Mouse (Mus musculus): ENCODE results near the gene Crybg2. TPM values are rescaled to one million over a fixed set of nuclear protein-coding genes. Genes with fewer than 3 reads are reported as not detected.

Gene Crybg2
- total and polyA plus RNA-seq, 2 experiments from 2014 or later: 0.08 TPM; not detected in 1

DNA sequence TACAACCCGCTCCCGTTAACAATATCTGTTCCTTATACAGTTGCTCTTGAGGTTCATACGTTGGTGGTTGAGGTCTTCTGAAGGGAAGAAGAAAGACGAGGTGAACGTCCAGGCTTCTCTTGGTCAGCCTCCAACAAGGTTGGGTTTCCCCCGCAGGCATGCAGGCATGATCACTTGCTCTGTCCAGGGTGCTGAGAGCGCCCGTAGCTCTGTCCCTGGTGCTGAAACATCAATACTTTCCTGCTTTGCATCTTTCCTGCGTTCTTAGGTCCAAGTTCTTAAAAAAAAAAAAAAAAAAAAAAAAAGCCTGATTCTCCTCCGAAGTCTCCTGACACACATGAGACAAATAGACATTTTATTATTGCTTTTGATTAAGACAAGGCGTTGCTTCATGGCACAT, 40.0 kb upstream of the Crybg2 start:
- Histone ChIP-seq H3K9ac (replicated peaks; ENCODE audit: low read depth, low read length) (no peak overlapping the region), H3K4me2 (ENCODE audit: low read depth, low read length) (no peak overlapping the region), H3K36me3 (replicated peaks; ENCODE audit: control insufficient read depth, insufficient read depth, low read length) (no peaks in the 10 kb centered on the region), H3K4me1 (ENCODE audit: control insufficient read depth, insufficient read depth) (no peaks in the 10 kb centered on the region), H3K27me3 (ENCODE audit: control insufficient read depth, insufficient read depth, low read length) (peaks cover 57% of the 10 kb centered on the region), H3K4me3 (ENCODE audit: low read depth, low read length) (no peak overlapping the region), H3K27ac (ENCODE audit: low read depth) (no peak overlapping the region), H3K9me3 (replicated peaks; ENCODE audit: control insufficient read depth, low read length) (no peaks in the 10 kb centered on the region)
- ATAC-seq (ENCODE audit: insufficient read depth, low read depth) (no peak), DNase-seq (ENCODE audit: low spot score) (peak; percentile 32)
- TF ChIP-seq EP300 (IDR thresholded peaks at IDR 0.05; ENCODE audit: low read depth) (no peak), CTCF (IDR thresholded peaks at IDR 0.05; ENCODE audit: low read depth) (no peak)
- WGBS: 3% methylated on average over 11 of the region's 11 CpGs

DNA sequence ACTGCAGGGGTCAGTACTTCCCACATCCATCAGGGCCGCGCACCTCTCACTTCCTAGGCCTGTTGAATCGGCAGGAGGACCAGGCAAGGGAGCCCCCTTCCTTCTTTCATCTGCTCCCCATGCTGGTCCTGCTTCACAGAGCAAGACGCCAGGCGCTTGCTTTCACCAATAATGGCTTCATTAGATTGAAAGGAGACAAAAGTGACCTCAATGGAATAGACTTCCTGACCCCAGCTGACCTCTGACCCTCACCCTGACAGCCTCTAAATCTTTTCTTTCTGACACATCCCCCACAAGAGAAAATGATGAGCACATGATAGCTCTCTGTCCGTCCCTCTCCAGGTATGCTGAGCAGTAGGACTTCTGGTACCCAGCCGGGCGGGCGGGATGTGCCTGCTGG, 34.8 kb upstream of the Crybg2 start:
- Histone ChIP-seq H3K4me3 (ENCODE audit: low read depth, low read length) (no peak overlapping the region), H3K36me3 (replicated peaks; ENCODE audit: control insufficient read depth, insufficient read depth, low read length) (no peaks in the 10 kb centered on the region), H3K27ac (ENCODE audit: low read depth) (no peak overlapping the region), H3K4me2 (ENCODE audit: low read depth, low read length) (no peak overlapping the region), H3K9ac (replicated peaks; ENCODE audit: low read depth, low read length) (no peak overlapping the region), H3K4me1 (ENCODE audit: control insufficient read depth, insufficient read depth) (no peaks in the 10 kb centered on the region), H3K9me3 (replicated peaks; ENCODE audit: control insufficient read depth, low read length) (no peaks in the 10 kb centered on the region), H3K27me3 (ENCODE audit: control insufficient read depth, insufficient read depth, low read length) (0 out of 2 replicates have a peak, but pooled peaks cover 6% of the 10 kb centered on the region)
- TF ChIP-seq CTCF (IDR thresholded peaks at IDR 0.05; ENCODE audit: low read depth) (no peak), EP300 (IDR thresholded peaks at IDR 0.05; ENCODE audit: low read depth) (no peak)
- 69% methylated on average over 9 of the region's 9 CpGs for WGBS
- DNase-seq (ENCODE audit: low spot score): no peak
- ATAC-seq (ENCODE audit: insufficient read depth, low read depth): no peak

DNA sequence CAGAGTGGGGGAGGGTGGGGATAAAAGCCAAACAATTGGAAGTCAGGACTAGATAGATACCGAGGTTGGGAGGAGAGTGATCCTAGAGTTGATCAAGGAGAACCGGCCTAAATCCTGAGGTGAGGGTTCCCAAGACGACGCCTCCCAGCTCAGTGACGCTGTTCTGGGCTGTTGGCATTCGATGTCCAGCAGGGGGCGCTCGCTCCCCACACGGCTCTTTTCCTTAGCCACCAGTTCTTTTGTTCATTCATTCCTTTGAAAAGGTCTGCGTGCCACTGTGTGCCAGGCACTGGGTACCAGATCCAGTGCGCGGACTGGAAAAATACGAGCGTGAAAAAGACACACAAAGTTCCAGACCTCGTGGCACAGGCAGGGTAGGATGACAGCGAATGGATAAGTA, 24.7 kb upstream of the Crybg2 start:
- DNase-seq (ENCODE audit: low spot score): peak; percentile 61
- H3K4me2 ChIP-seq (ENCODE audit: low read depth, low read length): no peak overlapping the region
- 4% methylated on average over 16 of the region's 16 CpGs for WGBS

DNA sequence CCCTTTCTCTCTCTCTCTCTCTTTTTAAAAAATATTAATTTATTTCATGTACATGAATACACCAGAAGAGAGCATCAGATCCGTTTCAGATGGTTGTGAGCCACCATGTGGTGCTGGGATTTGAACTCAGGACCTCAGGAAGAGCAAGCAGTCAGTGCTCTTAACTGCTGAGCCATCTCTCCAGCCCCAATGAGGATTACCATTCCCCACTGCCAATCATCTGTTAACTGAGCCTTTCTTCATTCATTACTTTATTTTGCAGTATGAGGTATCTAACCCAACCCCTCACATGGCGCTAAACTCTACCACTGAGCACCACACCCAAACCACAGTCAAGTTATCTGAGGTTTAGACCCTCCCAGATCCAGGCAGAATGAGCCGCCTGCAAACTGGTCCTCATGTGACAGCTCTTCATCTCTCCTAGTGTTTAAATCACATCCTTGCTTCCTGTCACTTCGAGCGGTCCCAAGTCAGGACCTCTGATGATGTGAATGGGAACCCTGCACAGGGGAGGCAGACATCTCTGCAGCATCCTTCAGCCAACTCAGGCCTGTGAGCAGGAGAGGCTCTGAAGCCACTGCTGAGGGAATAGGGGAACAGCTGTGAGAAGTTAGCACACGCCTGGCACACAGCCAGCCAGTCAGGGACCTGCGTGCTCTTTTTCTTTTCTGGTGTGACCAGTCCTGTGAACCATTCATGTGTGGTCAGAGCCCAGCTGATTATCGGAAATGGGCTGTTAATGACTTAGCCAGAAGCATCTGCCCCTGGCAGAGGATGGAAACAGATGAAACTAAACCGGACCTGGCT, 19.1 kb upstream of the Crybg2 start:
- DNase-seq (ENCODE audit: low spot score) (peak; percentile 14), ATAC-seq (ENCODE audit: insufficient read depth, low read depth) (no peak; the same call in 1 of the 2 replicates)
- Histone ChIP-seq H3K9ac (replicated peaks; ENCODE audit: low read depth, low read length) (no peak overlapping the region), H3K27ac (ENCODE audit: low read depth) (no peak overlapping the region), H3K9me3 (replicated peaks; ENCODE audit: control insufficient read depth, low read length) (no peaks in the 10 kb centered on the region), H3K36me3 (replicated peaks; ENCODE audit: control insufficient read depth, insufficient read depth, low read length) (no peaks in the 10 kb centered on the region), H3K4me1 (ENCODE audit: control insufficient read depth, insufficient read depth) (no peaks in the 10 kb centered on the region), H3K4me3 (ENCODE audit: low read depth, low read length) (no peak overlapping the region), H3K4me2 (ENCODE audit: low read depth, low read length) (no peak overlapping the region), H3K27me3 (ENCODE audit: control insufficient read depth, insufficient read depth, low read length) (no peaks in the 10 kb centered on the region)
- TF ChIP-seq EP300 (IDR thresholded peaks at IDR 0.05; ENCODE audit: low read depth): no peak
- TF ChIP-seq CTCF (IDR thresholded peaks at IDR 0.05; ENCODE audit: low read depth): no peak
- 33% methylated on average over 9 of the region's 9 CpGs for WGBS

More for the DNA sequence above, 24.7 kb upstream of the Crybg2 start:
- Histone ChIP-seq H3K36me3 (replicated peaks; ENCODE audit: control insufficient read depth, insufficient read depth, low read length) (no peaks in the 10 kb centered on the region), H3K9me3 (replicated peaks; ENCODE audit: control insufficient read depth, low read length) (no peaks in the 10 kb centered on the region), H3K27ac (ENCODE audit: low read depth) (no peak overlapping the region), H3K4me3 (ENCODE audit: low read depth, low read length) (no peak overlapping the region), H3K4me1 (ENCODE audit: control insufficient read depth, insufficient read depth) (no peaks in the 10 kb centered on the region), H3K9ac (replicated peaks; ENCODE audit: low read depth, low read length) (no peak overlapping the region), H3K27me3 (ENCODE audit: control insufficient read depth, insufficient read depth, low read length) (no peaks in the 10 kb centered on the region)
- TF ChIP-seq EP300 (IDR thresholded peaks at IDR 0.05; ENCODE audit: low read depth) (no peak), CTCF (IDR thresholded peaks at IDR 0.05; ENCODE audit: low read depth) (peak; percentile 90)
- no peak for ATAC-seq (ENCODE audit: insufficient read depth, low read depth)

DNA sequence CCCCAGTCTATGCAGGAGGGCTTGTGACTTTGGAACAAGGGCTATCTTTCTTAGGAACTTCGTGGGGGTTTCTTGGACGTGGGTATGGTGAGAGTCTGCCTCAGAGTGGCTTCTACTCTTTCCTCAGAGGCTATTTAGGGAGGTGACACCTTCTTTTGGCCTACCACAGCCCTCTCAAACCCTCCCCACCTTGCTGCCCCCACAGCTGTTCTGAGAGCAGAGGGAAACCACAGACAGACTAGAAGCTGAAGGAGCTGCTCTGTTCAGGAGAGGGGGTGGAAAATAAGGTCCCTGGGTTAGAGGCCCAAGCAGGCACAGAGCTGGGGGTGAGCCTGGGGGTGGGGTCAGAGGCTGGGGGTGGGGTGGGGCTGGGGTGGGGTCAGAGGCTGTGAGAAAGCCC, 17.6 kb upstream of the Crybg2 start:
- DNase-seq (ENCODE audit: low spot score): no peak
- H3K36me3 ChIP-seq (replicated peaks; ENCODE audit: control insufficient read depth, insufficient read depth, low read length): no peaks in the 10 kb centered on the region
- no peaks in the 10 kb centered on the region for H3K9me3 ChIP-seq (replicated peaks; ENCODE audit: control insufficient read depth, low read length)
- H3K4me1 ChIP-seq (ENCODE audit: control insufficient read depth, insufficient read depth): no peaks in the 10 kb centered on the region
- H3K27ac ChIP-seq (ENCODE audit: low read depth): no peak overlapping the region
- ATAC-seq (ENCODE audit: insufficient read depth, low read depth): no peak
- no peak for TF ChIP-seq EP300 (IDR thresholded peaks at IDR 0.05; ENCODE audit: low read depth)
- no peak overlapping the region for H3K4me2 ChIP-seq (ENCODE audit: low read depth, low read length)
- no peak overlapping the region for H3K9ac ChIP-seq (replicated peaks; ENCODE audit: low read depth, low read length)
- H3K4me3 ChIP-seq (ENCODE audit: low read depth, low read length): no peak overlapping the region
- no peaks in the 10 kb centered on the region for H3K27me3 ChIP-seq (ENCODE audit: control insufficient read depth, insufficient read depth, low read length)
- WGBS: 39% methylated on average over 2 of the region's 2 CpGs

DNA sequence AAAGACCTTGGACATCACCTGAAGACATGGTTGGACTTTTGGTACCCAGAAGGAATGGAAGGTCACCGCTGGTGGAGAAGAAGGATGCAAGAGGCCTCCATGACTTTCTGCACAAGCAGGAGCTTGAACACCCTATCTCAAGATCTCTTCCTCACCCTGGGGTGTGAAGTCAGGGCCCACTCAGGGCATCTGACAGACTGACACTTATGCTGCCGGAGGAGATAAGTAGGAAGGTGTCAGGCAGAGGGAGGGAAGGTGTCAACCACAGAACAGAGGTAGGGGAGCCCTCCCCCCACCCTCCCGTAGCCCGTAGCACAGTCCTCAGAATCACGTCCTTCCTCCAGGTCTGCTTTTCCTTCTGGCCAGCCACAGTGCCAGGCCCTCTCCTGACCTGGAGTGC, 13.0 kb upstream of the Crybg2 start:
- Histone ChIP-seq H3K4me2 (ENCODE audit: low read depth, low read length) (no peak overlapping the region), H3K27ac (ENCODE audit: low read depth) (no peak overlapping the region), H3K27me3 (ENCODE audit: control insufficient read depth, insufficient read depth, low read length) (no peaks in the 10 kb centered on the region), H3K4me1 (ENCODE audit: control insufficient read depth, insufficient read depth) (peaks cover 5% of the 10 kb centered on the region), H3K4me3 (ENCODE audit: low read depth, low read length) (no peak overlapping the region), H3K9ac (replicated peaks; ENCODE audit: low read depth, low read length) (no peak overlapping the region), H3K36me3 (replicated peaks; ENCODE audit: control insufficient read depth, insufficient read depth, low read length) (no peaks in the 10 kb centered on the region), H3K9me3 (replicated peaks; ENCODE audit: control insufficient read depth, low read length) (no peaks in the 10 kb centered on the region)
- no peak for TF ChIP-seq EP300 (IDR thresholded peaks at IDR 0.05; ENCODE audit: low read depth)
- no peak for TF ChIP-seq CTCF (IDR thresholded peaks at IDR 0.05; ENCODE audit: low read depth)
- ATAC-seq (ENCODE audit: insufficient read depth, low read depth) (no peak), DNase-seq (ENCODE audit: low spot score) (no peak)
- WGBS: 36% methylated on average over 5 of the region's 5 CpGs
